Mouse (Mus musculus) limb, embryonic 12.5 days (tissue): ENCODE results near the gene Fgf10. TPM values are rescaled to one million over a fixed set of nuclear protein-coding genes. Genes with fewer than 3 reads are reported as not detected.

Source experiments
- ATAC-seq: fragments of 200-750 bp; cut with Nextera tagmentation; 2 replicates; pipeline ENCODE4 v1.8.0; 2017; ENCODE audit warnings: low read depth, moderate TSS enrichment; ENCODE audit not compliant: insufficient number of reproducible peaks, insufficient read depth, low FRiP score, low TSS enrichment
- H3K27ac ChIP-seq: fragments of 300-500 bp; sonication (generic); 2 replicates; pipeline ENCODE4 v1.5.1; 2016; ENCODE audit warnings: mild to moderate bottlenecking, moderate library complexity
- H3K27me3 ChIP-seq: fragments of 300-500 bp; sonication (generic); 2 replicates; pipeline ENCODE4 v1.6.1; 2016; ENCODE audit warnings: mild to moderate bottlenecking, moderate library complexity
- H3K36me3 ChIP-seq: fragments of 300-500 bp; sonication (generic); 2 replicates; pipeline ENCODE4 v1.6.1; 2016; ENCODE audit warnings: mild to moderate bottlenecking, moderate library complexity
- H3K4me1 ChIP-seq: fragments of 300-500 bp; sonication (generic); replicated peaks from 2 replicates; pipeline ENCODE4 v1.6.1; 2016
- H3K4me2 ChIP-seq: fragments of 300-500 bp; sonication (generic); 2 replicates; pipeline ENCODE4 v1.6.1; 2016; ENCODE audit warnings: mild to moderate bottlenecking, moderate library complexity
- H3K4me3 ChIP-seq: fragments of 300-500 bp; sonication (generic); replicated peaks from 2 replicates; pipeline ENCODE4 v1.5.1; 2016; ENCODE audit warnings: mild to moderate bottlenecking
- H3K9ac ChIP-seq: fragments of 300-500 bp; sonication (generic); replicated peaks from 2 replicates; pipeline ENCODE4 v1.6.1; 2016; ENCODE audit warnings: mild to moderate bottlenecking, moderate library complexity
- H3K9me3 ChIP-seq: fragments of 300-500 bp; sonication (generic); 2 replicates; pipeline ENCODE4 v1.6.1; 2016; ENCODE audit warnings: mild to moderate bottlenecking, moderate library complexity
- WGBS: fragments of 180-500 bp; shearing (Covaris S2); methylation state at CpG from one replicate; pipeline ENCODE4 v1.1.7; 2016; 5-methylcytosine and 5-hydroxymethylcytosine counted together
- polyA plus RNA-seq: library from polyadenylated mRNA; unstranded; fragments of >200 nt; fragmentation: Nextera tagmentation; extraction: Ambion mirVana; gene quantifications from 2 replicates; pipeline ENCODE4 v1.2.1, GENCODE M21; 2016

Gene Fgf10
- polyA plus RNA-seq = 7.9 and 9.1 TPM in 2 replicates

DNA sequence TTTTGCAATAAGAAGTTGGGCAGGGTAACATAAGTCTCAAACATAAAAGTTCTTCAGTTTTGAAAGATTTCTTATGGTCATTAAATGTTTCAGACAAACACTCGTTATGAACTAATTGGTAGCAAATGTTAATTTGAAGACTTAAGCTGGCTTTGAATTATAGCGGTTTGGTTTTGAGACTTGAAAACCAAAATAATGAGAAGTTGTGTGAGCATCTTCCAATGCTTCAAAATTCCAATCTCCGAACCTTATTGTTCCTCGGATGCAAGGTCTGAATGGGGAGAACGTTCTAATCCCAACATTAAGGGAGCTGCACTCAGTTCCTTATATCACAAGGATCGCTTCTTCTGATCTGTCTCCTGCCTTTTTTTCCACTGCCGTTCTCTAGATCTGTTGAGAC lies at the start of gene Fgf10:
TSS of gene Fgf10 (plus strand) at position 301 of the 400 bp plus-strand sequence.
- H3K27ac ChIP-seq = peak within 1 kb of the TSS; percentile 45; the same call in 1 of the 2 replicates
- no peak within 1 kb of the TSS for H3K4me2 ChIP-seq
- H3K36me3 ChIP-seq = no peaks in the 10 kb centered on the region
- 55% methylated on average over 7 of the region's 7 CpGs for WGBS
- no peak within 1 kb of the TSS for H3K4me3 ChIP-seq
- H3K27me3 ChIP-seq = no peaks in the 10 kb centered on the region
- no peak for ATAC-seq
- H3K9ac ChIP-seq = no peak within 1 kb of the TSS
- H3K9me3 ChIP-seq = no peaks in the 10 kb centered on the region
- peaks cover 8% of the 10 kb centered on the region; the same call in 1 of the 2 replicates for H3K4me1 ChIP-seq

DNA sequence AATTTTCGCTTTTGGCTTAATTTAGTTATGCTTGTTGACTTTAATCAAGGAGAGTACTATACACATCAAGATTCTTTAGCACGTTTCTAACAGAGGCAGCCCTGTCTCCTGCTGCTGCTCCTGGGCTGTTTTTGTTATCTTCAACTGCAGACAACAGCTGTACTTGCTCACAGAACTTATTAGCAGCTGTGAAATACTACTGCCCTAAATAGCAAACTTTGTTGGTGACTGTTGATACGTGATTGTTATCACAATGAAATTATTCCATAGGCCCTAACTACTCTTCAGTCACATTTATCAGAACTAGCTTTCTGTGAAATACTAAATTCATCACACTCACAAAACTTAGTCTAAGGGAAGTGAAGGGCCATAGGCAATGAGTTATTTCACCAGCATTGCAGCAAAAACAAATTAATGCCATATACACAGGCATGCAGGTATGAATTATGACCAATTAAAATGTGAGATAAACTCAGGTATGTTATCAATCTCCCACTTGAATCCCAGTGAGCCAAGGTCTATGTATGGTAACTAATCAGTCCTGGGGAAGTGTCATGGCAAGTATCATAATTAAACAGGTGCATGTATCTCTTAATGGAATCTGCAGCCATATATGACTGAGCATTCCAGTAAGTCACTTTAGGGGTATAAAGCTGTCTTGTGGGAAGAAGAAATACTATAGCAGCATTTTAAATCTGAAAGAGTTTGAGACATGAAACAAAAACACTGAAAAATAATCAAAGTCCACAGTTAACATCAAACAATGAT lies 39.7 kb upstream of the Fgf10 start:
- H3K27me3 ChIP-seq = no peaks in the 10 kb centered on the region
- no peak overlapping the region for H3K9ac ChIP-seq
- no peak overlapping the region for H3K4me3 ChIP-seq
- H3K9me3 ChIP-seq = no peaks in the 10 kb centered on the region
- no peak overlapping the region for H3K27ac ChIP-seq
- ATAC-seq = no peak
- H3K4me2 ChIP-seq = no peak overlapping the region
- no peaks in the 10 kb centered on the region for H3K4me1 ChIP-seq
- no peaks in the 10 kb centered on the region for H3K36me3 ChIP-seq
- 52% methylated on average over 3 of the region's 3 CpGs for WGBS

DNA sequence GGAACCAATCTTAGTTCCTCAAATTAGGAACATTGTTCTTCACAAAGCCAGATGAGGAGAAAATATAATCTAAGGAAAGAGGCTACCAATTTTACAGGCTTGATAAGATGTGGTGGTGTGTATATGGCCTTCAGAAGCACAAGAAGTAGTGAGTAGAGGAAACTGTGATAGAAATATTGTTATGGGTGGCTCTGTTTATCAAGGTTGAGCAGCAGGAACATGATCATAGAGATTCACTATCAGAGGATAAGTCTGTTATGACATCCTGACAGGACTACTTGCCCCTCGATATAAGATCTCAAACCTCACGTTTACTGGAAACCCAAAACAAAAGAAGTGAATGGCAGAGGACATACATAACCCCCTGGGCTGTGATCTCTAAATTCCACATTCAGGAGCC lies 38.1 kb upstream of the Fgf10 start:
- H3K4me3 ChIP-seq = no peak overlapping the region
- no peak overlapping the region for H3K4me2 ChIP-seq
- no peaks in the 10 kb centered on the region for H3K4me1 ChIP-seq
- ATAC-seq = no peak
- no peaks in the 10 kb centered on the region for H3K9me3 ChIP-seq
- WGBS = 90% methylated on average over 2 of the region's 2 CpGs
- H3K27me3 ChIP-seq = no peaks in the 10 kb centered on the region
- H3K27ac ChIP-seq = no peak overlapping the region
- H3K9ac ChIP-seq = no peak overlapping the region
- H3K36me3 ChIP-seq = no peaks in the 10 kb centered on the region

DNA sequence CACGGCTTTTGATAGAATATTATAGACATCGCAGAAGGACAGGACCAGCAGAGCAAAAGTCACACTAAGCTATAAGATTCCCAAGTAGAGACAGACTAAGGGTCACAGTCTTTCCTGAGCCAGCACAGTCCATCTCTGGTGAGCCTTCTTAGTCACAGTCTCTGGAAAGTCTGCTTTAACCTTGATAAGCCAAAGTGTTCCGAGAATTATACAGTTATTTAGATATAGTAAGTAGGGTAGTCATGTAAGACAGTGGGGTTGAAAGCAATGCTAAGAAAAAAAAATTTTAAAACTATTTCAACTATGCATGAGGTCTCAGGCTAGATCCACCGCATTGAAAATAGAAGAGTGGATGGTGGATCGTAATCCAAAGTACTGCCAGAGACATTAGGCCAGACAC lies 33.5 kb upstream of the Fgf10 start:
- Histone ChIP-seq H3K27me3 (no peaks in the 10 kb centered on the region), H3K4me2 (no peak overlapping the region), H3K4me1 (0 out of 2 replicates have a peak, but pooled peaks cover 2% of the 10 kb centered on the region), H3K9ac (no peak overlapping the region), H3K36me3 (no peaks in the 10 kb centered on the region), H3K27ac (no peak overlapping the region), H3K9me3 (no peaks in the 10 kb centered on the region), H3K4me3 (no peak overlapping the region)
- ATAC-seq = no peak
- 93% methylated on average over 5 of the region's 5 CpGs for WGBS

DNA sequence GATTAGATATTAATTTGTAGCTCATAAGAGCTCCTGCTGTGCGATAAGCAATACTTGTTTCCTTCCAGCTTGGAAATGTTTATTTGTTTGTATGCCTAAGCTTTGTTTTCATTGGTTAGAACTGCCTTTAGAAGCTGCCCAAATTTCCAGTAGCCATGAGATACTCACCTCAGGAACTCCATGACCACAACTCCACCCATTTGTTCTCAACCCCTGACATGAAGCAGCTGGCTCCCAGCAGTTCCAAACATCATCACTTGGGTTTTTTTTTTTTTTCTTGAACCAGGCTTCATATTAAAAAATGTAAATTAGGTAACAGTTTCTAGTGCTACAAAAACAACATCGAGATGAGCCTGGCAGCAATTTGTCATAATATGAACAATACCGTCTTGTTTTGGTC lies 27.0 kb upstream of the Fgf10 start:
- Histone ChIP-seq H3K27me3 (no peaks in the 10 kb centered on the region), H3K4me2 (no peak overlapping the region), H3K4me1 (0 out of 2 replicates have a peak, but pooled peaks cover under 1% of the 10 kb centered on the region), H3K27ac (no peak overlapping the region), H3K9me3 (no peaks in the 10 kb centered on the region), H3K4me3 (no peak overlapping the region), H3K9ac (no peak overlapping the region), H3K36me3 (no peaks in the 10 kb centered on the region)
- 83% methylated on average over 3 of the region's 3 CpGs for WGBS
- no peak for ATAC-seq

DNA sequence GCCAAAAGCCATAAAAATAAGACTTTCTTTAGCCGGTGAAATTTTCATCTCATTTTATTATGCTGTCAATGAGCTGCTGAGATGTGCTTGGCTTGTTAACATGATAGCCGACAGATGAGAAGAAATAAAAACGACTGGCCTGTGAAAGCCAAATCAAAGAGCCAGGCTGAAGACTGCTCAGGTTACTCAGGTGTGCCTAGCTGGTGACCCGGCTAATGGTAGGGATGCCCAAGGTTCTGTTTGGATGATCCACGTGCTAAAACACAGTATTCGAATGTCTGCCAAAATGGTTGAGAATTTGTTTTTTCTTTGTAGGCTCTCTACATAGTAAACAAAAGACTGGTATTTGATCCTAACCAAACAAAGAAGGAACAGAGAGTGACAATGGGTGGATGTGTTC lies 26.5 kb upstream of the Fgf10 start:
- no peak for ATAC-seq
- Histone ChIP-seq H3K27ac (no peak overlapping the region), H3K4me3 (no peak overlapping the region), H3K36me3 (no peaks in the 10 kb centered on the region), H3K27me3 (no peaks in the 10 kb centered on the region), H3K9ac (no peak overlapping the region), H3K4me2 (no peak overlapping the region), H3K4me1 (no peaks in the 10 kb centered on the region), H3K9me3 (no peaks in the 10 kb centered on the region)
- WGBS = 61% methylated on average over 6 of the region's 6 CpGs

DNA sequence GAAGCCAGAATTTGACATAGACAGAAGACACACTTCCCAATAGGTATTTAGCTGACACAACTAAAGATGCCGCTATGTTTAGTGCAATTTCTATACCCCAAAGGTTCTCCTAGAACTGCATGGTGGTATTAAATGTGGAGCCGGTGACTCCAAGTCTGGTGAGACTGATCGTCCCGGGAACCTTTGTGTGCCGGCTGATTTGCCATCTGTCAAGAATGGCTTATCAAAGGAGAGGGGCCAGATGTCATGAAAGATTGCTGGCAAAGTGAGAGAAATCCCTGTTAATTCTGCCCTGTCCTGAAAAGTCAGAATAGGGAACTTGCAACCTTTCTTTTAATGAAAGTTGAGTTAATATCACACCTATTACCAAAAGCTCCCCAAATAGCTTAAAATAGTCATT lies 12.6 kb upstream of the Fgf10 start:
- WGBS = 65% methylated on average over 5 of the region's 5 CpGs
- Histone ChIP-seq H3K36me3 (no peaks in the 10 kb centered on the region), H3K9ac (no peak overlapping the region), H3K4me3 (no peak overlapping the region), H3K4me2 (no peak overlapping the region), H3K27me3 (no peaks in the 10 kb centered on the region), H3K9me3 (no peaks in the 10 kb centered on the region), H3K27ac (no peak overlapping the region), H3K4me1 (peaks cover 9% of the 10 kb centered on the region; the same call in 1 of the 2 replicates)
- no peak for ATAC-seq

DNA sequence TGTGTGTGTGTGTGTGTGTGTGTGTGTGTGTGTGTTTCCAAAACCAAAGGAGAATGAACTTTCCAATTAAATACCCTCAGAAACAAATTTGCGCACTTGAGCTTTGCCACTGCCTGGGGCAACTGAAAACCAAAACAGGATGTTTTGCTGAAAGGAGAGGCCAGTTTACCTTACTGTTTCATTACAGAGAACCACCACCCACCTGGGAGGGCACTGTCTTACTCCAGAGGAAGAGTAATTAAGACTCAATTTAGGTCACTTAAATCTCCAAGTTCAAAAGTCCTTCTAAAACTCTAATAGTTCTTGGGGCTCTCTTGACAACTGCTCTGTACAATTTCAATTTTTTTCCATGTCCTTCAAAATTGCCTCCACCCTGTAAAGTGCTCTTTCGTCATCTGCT lies 11.6 kb upstream of the Fgf10 start:
- 54% methylated on average over 2 of the region's 2 CpGs for WGBS
- H3K27me3 ChIP-seq = no peaks in the 10 kb centered on the region
- no peaks in the 10 kb centered on the region for H3K36me3 ChIP-seq
- H3K27ac ChIP-seq = no peak overlapping the region
- H3K4me1 ChIP-seq = peaks cover 9% of the 10 kb centered on the region; the same call in 1 of the 2 replicates
- H3K4me2 ChIP-seq = no peak overlapping the region
- H3K9ac ChIP-seq = no peak overlapping the region
- no peak for ATAC-seq
- H3K4me3 ChIP-seq = no peak overlapping the region
- H3K9me3 ChIP-seq = no peaks in the 10 kb centered on the region

DNA sequence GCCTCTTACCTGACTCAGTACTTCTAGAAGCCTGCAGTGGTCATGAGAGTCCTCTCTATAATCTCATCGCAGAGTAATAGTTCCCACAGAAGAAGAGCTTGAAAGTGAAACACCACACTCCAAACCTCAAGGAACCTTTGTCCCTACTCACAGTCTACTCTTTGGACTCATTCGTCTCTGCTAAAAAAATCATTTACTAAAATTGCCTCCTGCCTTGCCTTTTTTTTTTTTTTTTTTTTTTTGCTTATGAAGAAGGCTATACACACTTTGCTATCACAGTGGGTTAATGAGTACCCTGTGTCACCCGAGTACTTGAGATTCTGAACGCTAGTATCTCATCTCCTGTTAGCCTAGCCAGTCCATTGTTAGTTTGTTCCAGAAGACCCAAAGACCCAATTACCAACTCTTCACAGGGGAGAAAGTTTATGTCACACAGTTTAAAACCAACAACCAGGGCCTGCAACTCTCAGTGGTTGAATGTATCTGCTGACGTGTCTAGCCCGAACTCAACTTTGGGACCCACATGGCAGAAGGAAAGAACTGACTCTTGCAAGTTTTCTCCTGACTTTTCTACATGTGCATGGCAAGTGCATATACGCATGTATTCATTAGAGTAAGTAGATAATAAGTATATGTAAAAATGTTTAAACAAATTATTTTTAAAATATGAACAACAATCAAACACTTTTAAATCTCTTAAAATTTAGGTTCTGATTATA lies 10.8 kb upstream of the Fgf10 start:
- Histone ChIP-seq H3K9me3 (no peaks in the 10 kb centered on the region), H3K9ac (no peak overlapping the region), H3K4me1 (peaks cover 9% of the 10 kb centered on the region; the same call in 1 of the 2 replicates), H3K4me3 (no peak overlapping the region), H3K27ac (no peak overlapping the region), H3K36me3 (no peaks in the 10 kb centered on the region), H3K27me3 (no peaks in the 10 kb centered on the region), H3K4me2 (no peak overlapping the region)
- no peak for ATAC-seq
- WGBS = 90% methylated on average over 7 of the region's 7 CpGs

DNA sequence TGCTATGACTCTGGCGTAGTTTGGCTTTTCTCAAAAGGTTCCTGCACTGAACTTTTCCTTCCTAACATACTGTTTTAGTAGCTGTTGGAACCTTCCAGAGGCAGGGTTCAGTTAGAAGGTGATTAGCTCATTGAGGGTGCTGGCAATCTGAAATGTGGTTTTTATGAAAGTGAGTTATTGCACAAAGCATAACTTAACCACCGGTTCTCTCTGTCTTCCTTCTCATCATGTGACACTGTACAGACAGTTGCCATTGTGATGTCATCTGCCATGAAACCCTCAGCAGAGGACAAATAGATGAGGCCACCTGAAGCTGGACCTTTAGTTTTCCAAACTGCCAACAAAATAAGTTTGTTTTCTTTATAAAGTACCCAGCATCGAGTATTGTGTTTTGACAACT lies 7.9 kb upstream of the Fgf10 start:
- no peak overlapping the region for H3K9ac ChIP-seq
- no peak overlapping the region for H3K4me2 ChIP-seq
- ATAC-seq = no peak
- H3K4me1 ChIP-seq = peaks cover 9% of the 10 kb centered on the region; the same call in 1 of the 2 replicates
- no peak overlapping the region for H3K4me3 ChIP-seq
- no peaks in the 10 kb centered on the region for H3K9me3 ChIP-seq
- no peaks in the 10 kb centered on the region for H3K27me3 ChIP-seq
- WGBS = 81% methylated on average over 3 of the region's 3 CpGs
- no peaks in the 10 kb centered on the region for H3K36me3 ChIP-seq
- no peak overlapping the region for H3K27ac ChIP-seq

DNA sequence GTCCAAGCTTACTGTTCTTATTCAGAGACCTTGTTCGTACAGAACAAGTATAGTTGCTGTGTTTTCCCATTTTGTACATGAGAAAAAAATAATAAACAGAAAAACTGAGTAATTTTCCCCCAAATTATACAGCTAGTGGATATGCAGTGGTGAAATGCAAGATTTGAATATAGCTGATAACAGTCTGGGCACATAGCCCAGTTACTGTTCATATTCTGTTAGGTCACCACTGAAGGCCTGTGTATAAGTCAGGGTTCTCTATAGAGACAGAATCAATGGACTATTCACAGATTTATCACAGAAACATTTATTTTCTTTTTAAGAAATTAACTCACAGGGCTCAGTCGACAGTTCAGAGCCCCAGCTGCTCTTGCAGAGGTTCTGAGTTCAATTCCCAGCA lies 4.7 kb upstream of the Fgf10 start:
- WGBS = 78% methylated on average over 2 of the region's 2 CpGs
- Histone ChIP-seq H3K9me3 (no peaks in the 10 kb centered on the region), H3K36me3 (no peaks in the 10 kb centered on the region), H3K27ac (no peak overlapping the region), H3K9ac (no peak overlapping the region), H3K4me3 (no peak overlapping the region), H3K4me1 (peaks cover 8% of the 10 kb centered on the region; the same call in 1 of the 2 replicates), H3K4me2 (no peak overlapping the region), H3K27me3 (no peaks in the 10 kb centered on the region)
- ATAC-seq = no peak
